Mouse (Mus musculus) midbrain, embryonic 14.5 days (tissue): ENCODE data around the gene Atg10. TPM values are rescaled to one million over a fixed set of nuclear protein-coding genes. Genes with fewer than 3 reads are reported as not detected.

Experiments used
- ATAC-seq: fragments of 200-750 bp; cut with Nextera tagmentation; 2 replicates; pipeline ENCODE4 v1.8.0; 2017; ENCODE audit warnings: moderate number of reproducible peaks, moderate library complexity; ENCODE audit not compliant: low FRiP score, low TSS enrichment
- DNase-seq: peaks from one replicate; pipeline ENCODE4 v3.0.0-alpha.2; 2015
- H3K27ac ChIP-seq: fragments of 300-500 bp; sonication (generic); replicated peaks from 2 replicates; pipeline ENCODE4 v1.5.1; 2014; ENCODE audit warnings: mild to moderate bottlenecking, low read depth, low read length, moderate library complexity
- H3K27me3 ChIP-seq: fragments of 300-500 bp; sonication (generic); 2 replicates; pipeline ENCODE4 v1.6.1; 2014; ENCODE audit warnings: low read length, control low read depth, mixed read lengths; ENCODE audit not compliant: control insufficient read depth, insufficient read depth
- H3K36me3 ChIP-seq: fragments of 300-500 bp; sonication (generic); 2 replicates; pipeline ENCODE4 v1.6.1; 2014; ENCODE audit warnings: low read length, control low read depth; ENCODE audit not compliant: control insufficient read depth, insufficient read depth
- H3K4me1 ChIP-seq: fragments of 300-500 bp; sonication (generic); 2 replicates; pipeline ENCODE4 v1.6.1; 2014; ENCODE audit warnings: mild to moderate bottlenecking, antibody characterized with exemption, low read length, control low read depth; ENCODE audit not compliant: control insufficient read depth, insufficient read depth
- H3K4me2 ChIP-seq: fragments of 300-500 bp; sonication (generic); 2 replicates; pipeline ENCODE4 v1.6.1; 2014; ENCODE audit warnings: mild to moderate bottlenecking, low read length, moderate library complexity
- H3K4me3 ChIP-seq: fragments of 300-500 bp; sonication (generic); replicated peaks from 2 replicates; pipeline ENCODE4 v1.5.1; 2014; ENCODE audit warnings: low read depth, low read length
- H3K9ac ChIP-seq: fragments of 300-500 bp; sonication (generic); replicated peaks from 2 replicates; pipeline ENCODE4 v1.6.1; 2014; ENCODE audit warnings: mild to moderate bottlenecking, low read length, moderate library complexity
- H3K9me3 ChIP-seq: fragments of 300-500 bp; sonication (generic); 2 replicates; pipeline ENCODE4 v1.6.1; 2016; ENCODE audit warnings: low read length, control low read depth, mixed read lengths; ENCODE audit not compliant: control insufficient read depth
- WGBS: fragments of 180-500 bp; shearing (Covaris S2); extraction: QIAGEN DNeasy Blood & Tissue Kit; methylation state at CpG from one replicate; pipeline ENCODE4 v1.1.7; 2014; 5-methylcytosine and 5-hydroxymethylcytosine counted together
- polyA plus RNA-seq: library from polyadenylated mRNA; unstranded; fragments of >200 nt; fragmentation: Nextera tagmentation; extraction: Ambion mirVana; gene quantifications from 2 replicates; pipeline ENCODE4 v1.2.1, GENCODE M21; 2014

Atg10 gene
- polyA plus RNA-seq, 1 experiment from 2014 or later: 14.5 TPM

GRCm38 (mm10) chr13:91168486-91168885 lies 55.3 kb downstream of the Atg10 start:
- DNase-seq (no peak), ATAC-seq (no peak)
- Histone ChIP-seq H3K4me2 (no peak overlapping the region), H3K27ac (no peak overlapping the region), H3K9ac (no peak overlapping the region), H3K36me3 (no peaks in the 10 kb centered on the region), H3K27me3 (no peaks in the 10 kb centered on the region), H3K4me1 (no peaks in the 10 kb centered on the region), H3K9me3 (no peaks in the 10 kb centered on the region), H3K4me3 (no peak overlapping the region)
- WGBS: 86% methylated on average over 4 of the region's 4 CpGs

- no peak overlapping the region for H3K4me2 ChIP-seq
- DNase-seq (no peak), ATAC-seq (no peak)
- H3K27ac ChIP-seq: no peak overlapping the region
- H3K4me3 ChIP-seq: no peak overlapping the region
- WGBS: 89% methylated on average over 5 of the region's 5 CpGs
- no peaks in the 10 kb centered on the region for H3K4me1 ChIP-seq
- H3K9me3 ChIP-seq: no peaks in the 10 kb centered on the region
- H3K36me3 ChIP-seq: no peaks in the 10 kb centered on the region
- H3K9ac ChIP-seq: no peak overlapping the region
- H3K27me3 ChIP-seq: no peaks in the 10 kb centered on the region
These were observed 56.2 kb downstream of the Atg10 start for GRCm38 (mm10) chr13:91167561-91167960.

- Histone ChIP-seq H3K27ac (no peak overlapping the region), H3K4me1 (no peaks in the 10 kb centered on the region), H3K9ac (no peak overlapping the region), H3K36me3 (no peaks in the 10 kb centered on the region), H3K9me3 (no peaks in the 10 kb centered on the region), H3K4me2 (no peak overlapping the region), H3K4me3 (no peak overlapping the region), H3K27me3 (no peaks in the 10 kb centered on the region)
- WGBS: 92% methylated on average over 7 of the region's 7 CpGs
- no peak for ATAC-seq
- DNase-seq: no peak
These were observed 57.5 kb downstream of the Atg10 start for GRCm38 (mm10) chr13:91166286-91166685.

GRCm38 (mm10) chr13:91165200-91165599 lies 58.6 kb downstream of the Atg10 start:
- H3K9ac ChIP-seq: no peak overlapping the region
- no peak overlapping the region for H3K4me2 ChIP-seq
- no peak overlapping the region for H3K27ac ChIP-seq
- H3K27me3 ChIP-seq: no peaks in the 10 kb centered on the region
- no peaks in the 10 kb centered on the region for H3K4me1 ChIP-seq
- 74% methylated on average over 6 of the region's 6 CpGs for WGBS
- no peak overlapping the region for H3K4me3 ChIP-seq
- DNase-seq (no peak), ATAC-seq (no peak)
- H3K36me3 ChIP-seq: no peaks in the 10 kb centered on the region
- H3K9me3 ChIP-seq: no peaks in the 10 kb centered on the region

- DNase-seq (no peak), ATAC-seq (no peak)
- no peaks in the 10 kb centered on the region for H3K27me3 ChIP-seq
- H3K27ac ChIP-seq: no peak overlapping the region
- H3K9me3 ChIP-seq: no peaks in the 10 kb centered on the region
- no peaks in the 10 kb centered on the region for H3K36me3 ChIP-seq
- WGBS: 70% methylated on average over 4 of the region's 4 CpGs
- no peak overlapping the region for H3K4me3 ChIP-seq
- H3K9ac ChIP-seq: no peak overlapping the region
- no peaks in the 10 kb centered on the region for H3K4me1 ChIP-seq
- H3K4me2 ChIP-seq: no peak overlapping the region
These were observed 60.5 kb downstream of the Atg10 start for GRCm38 (mm10) chr13:91163292-91163691.

- Histone ChIP-seq H3K4me1 (no peaks in the 10 kb centered on the region), H3K4me2 (no peak overlapping the region), H3K27ac (no peak overlapping the region), H3K9me3 (no peaks in the 10 kb centered on the region), H3K4me3 (no peak overlapping the region), H3K36me3 (no peaks in the 10 kb centered on the region), H3K27me3 (no peaks in the 10 kb centered on the region), H3K9ac (no peak overlapping the region)
- no peak for ATAC-seq
- 23% methylated on average over 5 of the region's 5 CpGs for WGBS
- no peak for DNase-seq
These were observed 61.3 kb downstream of the Atg10 start for GRCm38 (mm10) chr13:91162452-91162851.

- Histone ChIP-seq H3K27ac (no peak overlapping the region), H3K9me3 (no peaks in the 10 kb centered on the region), H3K4me2 (no peak overlapping the region), H3K4me1 (no peaks in the 10 kb centered on the region), H3K4me3 (no peak overlapping the region), H3K27me3 (no peaks in the 10 kb centered on the region), H3K9ac (no peak overlapping the region), H3K36me3 (no peaks in the 10 kb centered on the region)
- no peak for ATAC-seq
- 87% methylated on average over 3 of the region's 3 CpGs for WGBS
- no peak for DNase-seq
These were observed 63.2 kb downstream of the Atg10 start for GRCm38 (mm10) chr13:91160616-91161015.

- 83% methylated on average over 2 of the region's 2 CpGs for WGBS
These were observed 63.9 kb downstream of the Atg10 start for GRCm38 (mm10) chr13:91159881-91160280.

GRCm38 (mm10) chr13:91157941-91158340 lies 65.8 kb downstream of the Atg10 start:
- no peak for DNase-seq
- H3K9ac ChIP-seq: no peak overlapping the region
- WGBS: 90% methylated on average over 4 of the region's 4 CpGs
- H3K4me1 ChIP-seq: no peaks in the 10 kb centered on the region
- H3K27me3 ChIP-seq: no peaks in the 10 kb centered on the region
- no peak overlapping the region for H3K4me3 ChIP-seq
- H3K4me2 ChIP-seq: no peak overlapping the region
- H3K36me3 ChIP-seq: no peaks in the 10 kb centered on the region
- no peaks in the 10 kb centered on the region for H3K9me3 ChIP-seq
- H3K27ac ChIP-seq: no peak overlapping the region
- ATAC-seq: no peak

More at GRCm38 (mm10) chr13:91159881-91160280, 63.9 kb downstream of the Atg10 start:
- Histone ChIP-seq H3K9me3 (no peaks in the 10 kb centered on the region), H3K27me3 (no peaks in the 10 kb centered on the region), H3K27ac (no peak overlapping the region), H3K4me3 (no peak overlapping the region), H3K4me2 (no peak overlapping the region), H3K36me3 (no peaks in the 10 kb centered on the region), H3K9ac (no peak overlapping the region), H3K4me1 (no peaks in the 10 kb centered on the region)
- ATAC-seq: no peak
- DNase-seq: no peak
